Mouse (Mus musculus) brain, embryonic 14.5 days (tissue): ENCODE measurements at regions not wholly inside any gene's neighbourhood (a gene's known extent, or its start where the extent isn't known, plus 50 kb on each side); places are given as distances from the start of the nearest gene placed in this dataset.

Source experiments
- DNase-seq: peaks from one replicate; pipeline ENCODE4 v3.0.0-alpha.2; 2011; ENCODE audit warnings: low read depth
- CTCF ChIP-seq: fragments of 200-500 bp; IDR thresholded peaks from 2 replicates; pipeline ENCODE4 v1.5.1; 2012; ENCODE audit warnings: inconsistent platforms, mild to moderate bottlenecking, moderate library complexity, borderline replicate concordance; ENCODE audit not compliant: insufficient read depth, insufficient read length; ENCODE audit errors: extremely low read depth
- POLR2A ChIP-seq: fragments of 200-500 bp; IDR thresholded peaks from 2 replicates; pipeline ENCODE4 v1.6.1; 2012; ENCODE audit warnings: mild to moderate bottlenecking, inconsistent platforms, borderline replicate concordance; ENCODE audit not compliant: poor library complexity, insufficient read depth, insufficient read length, severe bottlenecking; ENCODE audit errors: extremely low read depth

DNA sequence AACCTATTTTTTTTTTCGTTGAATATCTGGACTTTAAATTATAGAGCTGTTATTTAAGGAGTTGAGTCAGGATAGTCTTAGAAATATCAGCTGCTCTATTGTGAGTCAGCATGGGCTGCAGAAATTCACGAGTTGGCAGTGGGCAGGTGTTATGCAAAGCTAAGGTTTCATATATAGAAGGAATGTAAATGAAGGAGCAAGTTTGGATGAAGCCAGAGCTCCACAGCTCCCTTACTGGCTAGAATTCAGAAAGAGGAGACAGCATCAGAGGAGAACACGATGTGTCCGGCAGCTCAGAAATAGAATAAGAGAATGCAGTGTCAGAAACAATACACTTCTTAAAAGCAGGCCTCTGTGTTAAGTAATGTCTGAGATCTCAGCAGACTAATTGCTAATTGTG, 400.9 kb downstream of the Trim52 start:
- no peak for DNase-seq
- TF ChIP-seq POLR2A = no peak
- no peak for TF ChIP-seq CTCF

DNA sequence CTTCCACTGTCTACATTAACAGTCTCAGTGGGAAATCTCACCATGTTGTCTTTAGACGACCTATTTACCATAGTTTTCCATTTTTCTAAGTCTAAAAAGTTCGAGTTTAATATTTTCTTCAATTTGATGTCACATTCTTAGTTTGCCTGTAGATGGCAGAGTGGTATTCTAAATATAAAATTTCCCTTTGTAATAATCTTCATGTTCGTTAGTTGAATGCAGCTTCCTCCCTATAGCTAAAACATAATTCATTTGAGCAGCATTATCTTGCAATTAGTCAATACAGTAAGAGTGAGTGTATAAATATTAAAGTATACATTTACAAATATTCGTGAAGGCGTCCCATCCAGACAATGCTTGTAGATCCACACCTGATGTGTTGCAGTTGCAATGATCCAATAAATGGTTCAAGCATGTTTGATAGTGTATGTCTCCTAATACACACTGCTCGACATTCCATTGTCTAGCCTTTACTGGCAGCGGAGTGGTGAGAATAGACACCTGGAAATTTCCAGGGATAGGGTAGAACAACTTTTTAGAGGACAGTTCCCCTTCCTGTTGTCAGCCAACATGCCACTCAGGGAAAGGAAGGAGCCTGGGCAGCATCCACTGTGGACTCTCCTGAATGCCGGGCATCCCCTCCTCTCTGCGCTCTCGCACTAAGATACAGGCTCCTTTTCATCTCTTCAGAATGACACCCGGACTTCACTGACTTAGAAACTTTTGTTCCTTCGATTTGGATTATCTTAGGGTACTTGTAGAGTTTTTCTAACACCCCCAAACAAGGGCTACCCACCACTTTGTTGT, 412.8 kb downstream of the Trim52 start:
- DNase-seq = peak; percentile 53
- TF ChIP-seq POLR2A (no peak), CTCF (no peak)

DNA sequence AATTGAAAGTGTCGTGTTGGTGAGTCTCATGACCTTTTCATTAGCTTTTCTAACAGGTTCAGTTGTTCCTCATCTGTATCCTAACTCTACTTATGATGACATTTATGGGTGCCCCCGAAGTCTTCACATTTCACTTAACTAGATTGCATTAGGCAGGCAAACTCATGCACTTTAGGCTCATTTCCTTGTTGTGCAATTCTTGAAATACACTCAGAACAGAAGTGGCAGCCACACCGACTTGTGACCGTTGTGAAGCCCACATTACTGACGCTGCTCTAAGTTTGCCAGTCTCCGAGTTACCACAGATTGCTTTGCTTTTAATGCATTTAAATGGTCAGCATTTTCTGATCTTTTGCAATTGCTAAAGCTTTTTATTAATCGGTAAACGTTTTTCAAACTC, 414.8 kb downstream of the Trim52 start:
- no peak for TF ChIP-seq CTCF
- no peak for TF ChIP-seq POLR2A

DNA sequence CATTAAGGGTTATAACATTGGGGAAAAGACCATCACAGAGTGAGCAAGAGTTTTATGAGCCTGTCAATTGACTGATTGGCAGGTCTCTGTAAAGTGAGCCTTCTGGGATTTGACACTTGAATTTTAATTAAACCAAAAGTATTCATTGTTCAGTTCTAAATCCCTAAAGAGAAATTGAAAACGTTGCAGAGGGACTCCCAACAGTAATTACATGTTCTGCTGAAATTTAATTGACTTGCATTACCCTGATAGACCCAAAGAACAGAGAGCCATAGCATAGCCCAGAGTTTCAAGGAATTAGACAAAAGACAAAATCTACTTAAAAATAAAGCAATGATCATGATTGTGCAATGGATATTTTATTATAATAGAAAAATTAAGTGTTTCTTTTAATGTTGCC, 444.2 kb downstream of the Trim52 start:
- no peak for TF ChIP-seq POLR2A
- no peak for TF ChIP-seq CTCF

More for the DNA sequence above, 414.8 kb downstream of the Trim52 start:
- no peak for DNase-seq

DNA sequence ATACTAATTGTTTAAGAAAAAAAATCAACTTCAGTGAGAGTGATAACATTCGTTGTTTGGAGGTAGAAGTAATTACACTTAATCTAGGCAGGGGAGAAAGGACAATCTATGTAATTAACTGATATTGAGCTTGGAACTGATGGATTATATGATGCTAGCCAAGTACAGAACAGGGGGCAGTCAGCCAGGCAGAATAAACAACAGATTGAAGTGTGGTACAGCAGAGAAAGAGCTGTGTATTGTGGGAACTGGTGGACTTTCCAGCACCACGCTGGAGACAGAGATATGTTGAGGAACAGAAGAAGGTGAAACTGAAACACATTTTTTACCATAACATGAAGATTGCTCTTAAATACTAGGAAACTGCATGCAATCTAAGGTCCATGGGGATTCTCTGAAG, 473.3 kb downstream of the Trim52 start:
- peak; percentile 33 for DNase-seq

More for the DNA sequence above, 444.2 kb downstream of the Trim52 start:
- DNase-seq = peak; percentile 41

DNA sequence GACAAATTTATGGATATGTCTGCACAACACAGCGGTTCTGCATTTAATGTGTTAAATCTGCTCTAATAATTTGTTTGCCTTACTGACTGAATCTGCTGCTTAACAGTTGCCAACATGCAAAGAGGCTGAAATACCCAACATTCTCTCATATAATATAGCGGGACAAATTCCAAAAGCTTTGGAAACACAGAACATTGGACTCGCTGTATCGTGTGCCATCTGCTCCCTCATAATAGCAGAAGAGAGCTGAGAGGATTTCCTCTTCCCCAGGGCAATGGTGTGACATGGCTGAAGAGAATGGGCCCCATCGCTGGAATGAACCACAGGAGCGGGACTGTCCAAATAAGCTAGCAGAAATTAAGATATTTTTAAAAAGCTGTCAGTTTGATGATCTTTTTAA, 475.9 kb downstream of the Trim52 start:
- DNase-seq = peak; percentile 73
- TF ChIP-seq CTCF (no peak), POLR2A (no peak)

More for the DNA sequence above, 473.3 kb downstream of the Trim52 start:
- TF ChIP-seq POLR2A = no peak
- TF ChIP-seq CTCF = no peak

DNA sequence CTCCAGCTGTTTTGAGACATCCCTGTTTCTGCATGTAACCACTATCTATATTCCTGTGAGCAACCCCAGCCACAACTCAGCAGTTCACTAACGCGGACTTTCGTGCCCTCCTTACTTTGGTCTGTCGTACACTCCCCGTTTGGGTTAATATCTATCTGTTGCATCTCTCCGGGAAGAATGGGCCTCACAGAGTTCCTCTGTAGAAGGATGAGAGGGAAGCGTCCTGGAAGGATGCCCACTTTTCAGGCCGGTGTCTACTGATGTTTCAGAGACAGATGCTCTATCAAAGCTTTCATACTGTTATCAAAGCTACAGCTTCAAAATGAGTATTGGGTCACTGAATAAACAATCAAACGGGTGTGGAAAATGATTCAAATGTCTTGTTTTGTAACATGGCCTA, 487.4 kb downstream of the Trim52 start:
- TF ChIP-seq POLR2A (no peak), CTCF (no peak)
- peak; percentile 12 for DNase-seq

DNA sequence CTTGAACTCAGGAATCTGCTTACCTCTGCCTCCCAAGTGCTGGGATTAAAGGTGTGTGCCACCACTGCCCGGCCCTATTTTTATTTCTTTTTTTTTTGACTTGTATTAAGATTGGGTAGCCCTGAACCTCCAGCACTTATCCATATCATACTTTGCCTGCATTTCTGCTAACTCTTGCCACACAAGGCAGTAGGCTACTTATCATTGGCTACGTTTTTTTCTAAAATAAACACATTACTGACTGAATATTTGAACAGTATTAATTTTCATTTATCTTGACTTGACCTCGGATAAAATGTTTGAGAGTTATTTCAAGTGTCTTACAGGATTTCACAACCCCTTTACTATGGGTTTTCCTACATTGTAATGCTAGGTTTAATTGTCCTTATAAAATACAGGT, 488.0 kb downstream of the Trim52 start:
- no peak for TF ChIP-seq POLR2A
- TF ChIP-seq CTCF = no peak

DNA sequence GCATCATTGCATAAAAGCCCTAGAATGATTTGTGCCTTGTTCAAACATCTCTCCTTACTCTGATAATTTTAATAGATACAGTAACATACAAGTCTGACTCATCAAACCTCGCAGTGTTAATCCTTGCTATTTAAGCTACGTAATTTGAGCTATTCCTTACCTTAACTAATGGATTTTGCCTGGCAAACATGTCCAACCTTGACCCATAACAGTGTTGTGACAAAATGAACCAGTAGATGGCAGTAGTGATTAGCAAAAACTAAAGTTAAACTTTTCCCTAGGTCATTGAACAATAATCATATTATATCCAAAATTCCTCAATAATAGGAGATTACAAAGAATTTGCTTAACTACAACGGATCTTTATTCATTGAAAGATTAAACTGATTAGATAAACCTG, 501.0 kb downstream of the Trim52 start:
- peak; percentile 67 for DNase-seq
- TF ChIP-seq POLR2A (no peak), CTCF (no peak)

More for the DNA sequence above, 488.0 kb downstream of the Trim52 start:
- no peak for DNase-seq

DNA sequence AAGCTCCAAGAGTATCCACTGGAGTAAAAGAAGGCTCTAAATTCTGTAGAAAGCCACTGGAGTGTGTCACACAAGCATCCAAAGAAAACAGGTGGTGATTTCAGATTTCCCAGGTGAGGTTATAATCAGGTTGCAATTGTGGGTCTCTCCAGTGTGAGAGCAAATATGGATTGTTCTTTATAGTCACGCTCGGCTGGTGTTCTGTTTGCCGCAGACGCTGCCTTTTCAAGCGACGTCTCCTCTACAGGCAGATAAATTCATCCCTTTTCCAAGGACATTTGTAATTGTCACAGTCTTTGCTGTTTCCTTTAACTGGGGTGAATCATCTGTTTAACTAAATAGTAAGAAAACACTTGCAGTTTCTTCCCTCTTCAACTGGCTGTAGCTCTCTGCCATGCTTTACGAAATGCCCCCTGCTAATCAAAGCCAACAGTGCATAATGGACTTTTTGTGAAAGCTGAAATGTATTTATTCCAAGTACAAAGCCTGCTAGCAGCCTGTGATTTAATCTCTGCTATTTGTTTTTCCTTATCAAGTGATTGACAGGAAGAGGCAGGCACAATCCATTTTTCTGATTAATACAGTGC, 502.4 kb downstream of the Trim52 start:
- TF ChIP-seq POLR2A = no peak
- TF ChIP-seq CTCF = no peak
- DNase-seq = peak; percentile 76
